Mouse (Mus musculus) midbrain, embryonic 13.5 days (tissue): ENCODE measurements around the gene Wnt5b. TPM values are rescaled to one million over a fixed set of nuclear protein-coding genes. Genes with fewer than 3 reads are reported as not detected.

ENCODE experiments used
- ATAC-seq: fragments of 200-750 bp; cut with Nextera tagmentation; 2 replicates; pipeline ENCODE4 v1.8.0; 2017; ENCODE audit warnings: mild to moderate bottlenecking, moderate TSS enrichment, moderate library complexity
- H3K27ac ChIP-seq: fragments of 300-500 bp; sonication (generic); 2 replicates; pipeline ENCODE4 v1.5.1; 2015; ENCODE audit warnings: inconsistent platforms, mild to moderate bottlenecking, moderate library complexity
- H3K27me3 ChIP-seq: fragments of 300-500 bp; sonication (generic); 2 replicates; pipeline ENCODE4 v1.6.1; 2015; ENCODE audit warnings: mild to moderate bottlenecking, inconsistent platforms
- H3K36me3 ChIP-seq: fragments of 300-500 bp; sonication (generic); 2 replicates; pipeline ENCODE4 v1.6.1; 2015; ENCODE audit warnings: mild to moderate bottlenecking, inconsistent platforms
- H3K4me1 ChIP-seq: fragments of 300-500 bp; sonication (generic); replicated peaks from 2 replicates; pipeline ENCODE4 v1.6.1; 2015; ENCODE audit warnings: inconsistent platforms
- H3K4me2 ChIP-seq: fragments of 300-500 bp; sonication (generic); replicated peaks from 2 replicates; pipeline ENCODE4 v1.6.1; 2015; ENCODE audit warnings: moderate library complexity, mild to moderate bottlenecking, inconsistent platforms
- H3K4me3 ChIP-seq: fragments of 300-500 bp; sonication (generic); replicated peaks from 2 replicates; pipeline ENCODE4 v1.5.1; 2015; ENCODE audit warnings: mild to moderate bottlenecking, inconsistent platforms
- H3K9ac ChIP-seq: fragments of 300-500 bp; sonication (generic); replicated peaks from 2 replicates; pipeline ENCODE4 v1.6.1; 2015; ENCODE audit warnings: mild to moderate bottlenecking, inconsistent platforms
- H3K9me3 ChIP-seq: fragments of 300-500 bp; sonication (generic); 2 replicates; pipeline ENCODE4 v1.6.1; 2016; ENCODE audit warnings: mild to moderate bottlenecking, inconsistent platforms
- WGBS: fragments of 180-500 bp; shearing (Covaris S2); methylation state at CpG from one replicate; pipeline ENCODE4 v1.1.7; 2015; 5-methylcytosine and 5-hydroxymethylcytosine counted together
- polyA plus RNA-seq: library from polyadenylated mRNA; unstranded; fragments of >200 nt; fragmentation: Nextera tagmentation; extraction: Ambion mirVana; gene quantifications from 2 replicates; pipeline ENCODE4 v1.2.1, GENCODE M21; 2015

The Wnt5b gene
- polyA plus RNA-seq, 1 experiment from 2014 or later = 3.6 TPM

DNA sequence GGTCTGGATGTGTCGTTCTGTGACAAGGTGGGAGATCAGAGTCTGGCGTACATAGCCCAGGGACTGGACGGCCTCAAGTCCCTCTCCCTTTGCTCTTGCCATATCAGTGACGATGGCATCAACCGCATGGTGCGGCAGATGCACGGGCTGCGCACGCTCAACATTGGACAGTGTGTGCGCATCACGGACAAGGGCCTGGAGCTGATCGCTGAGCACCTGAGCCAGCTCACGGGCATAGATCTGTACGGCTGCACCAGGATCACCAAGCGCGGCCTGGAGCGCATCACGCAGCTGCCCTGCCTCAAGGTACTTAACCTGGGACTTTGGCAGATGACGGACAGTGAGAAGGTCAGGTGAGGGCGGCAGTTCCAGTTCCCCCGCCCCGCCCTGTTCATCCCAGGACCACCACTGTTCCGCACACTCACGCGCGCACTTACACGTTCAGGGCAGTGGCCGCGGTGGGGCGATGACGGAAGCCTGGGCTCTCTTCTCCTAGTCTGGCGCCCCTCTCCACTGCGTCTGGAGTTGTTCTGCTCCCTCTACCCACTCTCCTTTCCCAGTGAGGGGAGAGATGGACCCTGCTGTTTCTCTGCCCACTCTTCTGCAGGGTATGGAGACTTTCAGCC lies 63.3 kb downstream of the Wnt5b start:
- H3K36me3 ChIP-seq = peaks cover 23% of the 10 kb centered on the region
- no peaks in the 10 kb centered on the region for H3K27me3 ChIP-seq
- ATAC-seq = peak; percentile 24
- peak overlapping the region; percentile 100 for H3K27ac ChIP-seq
- no peaks in the 10 kb centered on the region for H3K9me3 ChIP-seq
- H3K4me2 ChIP-seq = peak overlapping the region; percentile 97
- H3K4me1 ChIP-seq = peaks cover 62% of the 10 kb centered on the region
- WGBS = under 1% methylated on average over 33 of the region's 33 CpGs
- peak overlapping the region; percentile 96 for H3K9ac ChIP-seq
- peak overlapping the region; percentile 98 for H3K4me3 ChIP-seq

DNA sequence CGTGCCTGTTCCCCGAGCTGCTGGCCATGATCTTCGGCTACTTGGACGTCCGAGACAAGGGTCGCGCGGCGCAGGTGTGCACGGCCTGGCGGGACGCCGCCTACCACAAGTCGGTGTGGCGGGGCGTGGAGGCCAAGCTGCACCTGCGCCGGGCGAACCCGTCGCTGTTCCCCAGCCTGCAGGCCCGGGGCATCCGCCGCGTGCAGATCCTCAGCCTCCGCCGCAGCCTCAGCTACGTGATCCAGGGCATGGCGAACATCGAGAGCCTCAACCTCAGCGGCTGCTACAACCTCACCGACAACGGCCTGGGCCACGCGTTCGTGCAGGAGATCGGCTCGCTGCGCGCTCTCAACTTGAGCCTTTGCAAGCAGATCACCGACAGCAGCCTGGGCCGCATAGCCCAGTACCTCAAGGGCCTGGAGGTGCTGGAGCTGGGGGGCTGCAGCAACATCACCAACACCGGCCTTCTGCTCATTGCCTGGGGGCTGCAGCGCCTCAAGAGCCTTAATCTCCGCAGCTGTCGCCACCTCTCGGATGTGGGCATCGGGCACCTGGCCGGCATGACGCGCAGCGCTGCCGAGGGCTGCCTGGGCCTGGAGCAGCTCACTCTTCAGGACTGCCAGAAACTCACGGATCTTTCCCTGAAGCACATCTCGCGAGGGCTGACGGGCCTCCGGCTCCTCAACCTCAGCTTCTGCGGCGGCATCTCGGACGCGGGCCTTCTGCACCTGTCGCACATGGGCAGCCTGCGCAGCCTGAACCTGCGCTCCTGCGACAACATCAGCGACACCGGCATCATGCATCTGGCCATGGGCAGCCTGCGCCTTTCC lies 64.1 kb downstream of the Wnt5b start:
- Histone ChIP-seq H3K27me3 (no peaks in the 10 kb centered on the region), H3K4me1 (peaks cover 57% of the 10 kb centered on the region), H3K4me3 (peak overlapping the region; percentile 98), H3K9ac (peak overlapping the region; percentile 96), H3K4me2 (peak overlapping the region; percentile 97), H3K27ac (peak overlapping the region; percentile 100), H3K9me3 (no peaks in the 10 kb centered on the region), H3K36me3 (peaks cover 23% of the 10 kb centered on the region)
- ATAC-seq = peak; percentile 24
- WGBS = 0% methylated on average over 70 of the region's 70 CpGs

DNA sequence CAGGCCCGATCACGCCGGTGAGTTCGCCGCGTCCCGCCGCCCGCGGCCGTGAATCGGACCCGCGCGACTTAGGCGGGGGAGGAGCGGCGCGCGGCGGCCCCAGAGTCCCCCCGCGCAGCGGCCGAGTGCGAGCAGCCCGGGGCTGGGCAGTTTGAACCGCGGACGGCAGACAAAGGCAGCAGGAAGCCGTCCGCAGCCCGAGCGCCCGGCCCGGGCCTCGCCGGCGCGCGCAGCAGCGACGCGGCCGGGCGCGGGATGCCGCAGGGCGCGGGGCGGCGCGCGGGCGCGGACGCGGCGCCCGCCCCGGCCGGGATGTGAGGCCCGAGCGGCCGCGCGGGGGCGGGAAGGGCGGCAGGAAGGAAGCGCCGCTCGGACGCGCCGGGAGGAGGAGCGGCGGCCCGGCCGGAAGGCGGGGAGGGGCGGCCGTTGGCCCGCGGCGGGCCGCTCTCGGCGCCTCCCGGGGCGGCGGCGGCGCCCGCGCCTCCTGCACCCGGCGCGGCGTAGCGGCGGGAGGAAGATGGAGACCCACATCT lies 64.7 kb downstream of the Wnt5b start, which contains the start of gene Fbxl14:
TSS of gene Fbxl14 (plus strand) at position 326 of the 533 bp plus-strand sequence.
- peaks cover 53% of the 10 kb centered on the region for H3K4me1 ChIP-seq

DNA sequence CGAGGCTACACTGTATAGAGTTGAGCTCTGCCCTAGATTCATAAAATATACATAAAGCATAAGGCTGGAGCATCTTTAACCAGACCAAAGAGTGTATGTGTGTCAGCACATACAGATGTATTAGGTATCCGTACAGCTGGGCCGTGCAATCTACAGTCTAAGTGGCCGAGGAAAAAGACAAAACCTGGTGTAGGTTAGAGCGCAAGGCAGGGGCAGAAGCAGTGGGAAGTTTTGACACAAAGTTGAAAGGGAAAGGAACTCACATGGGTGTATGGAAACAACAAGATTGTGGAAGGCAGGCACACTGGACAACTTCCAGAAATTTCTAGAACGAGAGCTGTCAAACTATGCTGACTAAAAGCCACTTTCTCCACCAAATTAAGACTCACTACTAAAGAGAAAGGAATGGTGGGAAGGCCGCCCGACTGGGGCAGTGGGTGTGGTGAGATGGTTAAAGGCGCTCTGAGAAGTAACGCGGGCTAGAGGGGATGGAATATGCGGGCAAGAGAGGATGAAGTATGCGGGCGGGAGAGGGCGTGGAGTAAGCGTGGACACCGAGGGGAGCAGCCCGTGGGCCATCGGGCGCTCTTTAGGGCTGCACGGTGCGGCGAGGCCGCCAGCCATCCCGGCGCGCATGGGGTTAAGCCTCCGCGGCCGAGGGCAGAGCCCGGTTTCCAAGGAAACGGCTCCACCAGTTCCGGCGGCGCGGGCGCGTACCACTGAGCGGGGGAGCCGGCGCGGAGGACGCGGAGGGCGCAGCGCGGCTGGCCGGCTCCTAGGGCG lies 65.4 kb downstream of the Wnt5b start:
- 3% methylated on average over 45 of the region's 49 CpGs for WGBS
- no peaks in the 10 kb centered on the region for H3K27me3 ChIP-seq
- ATAC-seq = peak; percentile 92
- H3K9ac ChIP-seq = peak overlapping the region; percentile 96
- H3K4me3 ChIP-seq = peak overlapping the region; percentile 98
- H3K4me1 ChIP-seq = peaks cover 47% of the 10 kb centered on the region
- H3K4me2 ChIP-seq = peak overlapping the region; percentile 97
- peaks cover 13% of the 10 kb centered on the region; the same call in 1 of the 2 replicates for H3K36me3 ChIP-seq
- no peaks in the 10 kb centered on the region for H3K9me3 ChIP-seq
- H3K27ac ChIP-seq = peak overlapping the region; percentile 100

More for the DNA sequence above, 64.7 kb downstream of the Wnt5b start, which contains the start of gene Fbxl14:
- Histone ChIP-seq H3K36me3 (peaks cover 19% of the 10 kb centered on the region; the same call in 1 of the 2 replicates), H3K9me3 (no peaks in the 10 kb centered on the region), H3K27me3 (no peaks in the 10 kb centered on the region), H3K9ac (peak within 1 kb of the TSS; percentile 96), H3K4me2 (peak within 1 kb of the TSS; percentile 97), H3K4me3 (peak within 1 kb of the TSS; percentile 98), H3K27ac (peak within 1 kb of the TSS; percentile 100)
- WGBS = 1% methylated on average over 48 of the region's 101 CpGs
- peak; percentile 85 for ATAC-seq

DNA sequence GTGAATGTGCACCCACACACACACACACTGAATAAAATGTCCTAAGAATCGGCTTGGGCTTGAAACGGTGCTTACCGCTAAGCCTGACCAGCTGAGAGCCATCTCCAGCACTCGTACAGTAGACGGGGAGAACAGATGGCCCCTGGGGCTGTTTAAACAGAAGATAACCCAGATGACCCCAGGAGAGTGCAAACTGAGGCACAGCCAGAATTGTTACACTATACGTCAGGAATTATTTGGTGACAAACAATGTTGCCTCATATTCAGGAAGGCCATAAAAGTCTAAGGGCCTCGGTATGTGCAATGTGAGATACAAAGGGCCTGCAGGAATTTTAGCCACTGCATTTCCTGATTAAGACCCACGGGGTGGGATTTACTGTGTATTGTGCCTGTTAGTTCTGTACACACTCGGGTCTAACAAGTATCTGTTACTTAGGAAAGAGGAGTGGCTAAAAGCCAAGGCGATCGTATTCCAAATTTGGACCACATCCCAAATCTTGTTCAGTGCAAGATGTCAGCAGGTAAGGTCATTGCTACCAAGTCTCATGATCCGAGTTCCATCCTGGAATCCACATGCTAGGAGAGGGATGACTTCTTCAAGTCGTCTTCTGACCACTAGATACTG lies 66.3 kb downstream of the Wnt5b start:
- Histone ChIP-seq H3K36me3 (peaks cover 6% of the 10 kb centered on the region; the same call in 1 of the 2 replicates), H3K9ac (no peak overlapping the region), H3K9me3 (no peaks in the 10 kb centered on the region), H3K27ac (no peak overlapping the region), H3K4me2 (peak overlapping the region; percentile 97), H3K4me3 (no peak overlapping the region), H3K27me3 (no peaks in the 10 kb centered on the region), H3K4me1 (peaks cover 37% of the 10 kb centered on the region)
- no peak for ATAC-seq
- 58% methylated on average over 13 of the region's 13 CpGs for WGBS

DNA sequence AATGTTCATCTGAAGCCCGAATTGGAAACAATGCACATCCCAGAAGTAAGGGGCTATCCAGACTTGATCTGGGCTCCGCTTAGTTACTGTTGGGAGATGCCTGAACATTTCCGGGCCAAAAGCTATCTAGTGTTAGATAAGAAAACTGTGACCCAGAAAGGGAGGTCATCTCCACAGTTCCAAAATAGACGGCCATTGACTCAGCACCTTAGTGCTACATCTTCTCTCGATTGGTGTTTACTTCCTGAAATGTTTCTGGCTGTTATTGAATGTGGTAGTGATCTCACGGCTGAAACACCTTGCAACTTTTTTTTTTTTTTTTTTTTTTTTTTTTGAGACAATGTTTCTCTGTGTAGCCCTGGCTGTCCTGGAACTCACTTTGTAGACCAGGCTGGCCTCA lies 68.2 kb downstream of the Wnt5b start:
- H3K9me3 ChIP-seq = no peaks in the 10 kb centered on the region
- no peak for ATAC-seq
- H3K27ac ChIP-seq = no peak overlapping the region
- no peak overlapping the region for H3K9ac ChIP-seq
- no peaks in the 10 kb centered on the region for H3K27me3 ChIP-seq
- H3K4me1 ChIP-seq = peaks cover 22% of the 10 kb centered on the region
- 94% methylated on average over 6 of the region's 6 CpGs for WGBS
- H3K36me3 ChIP-seq = peaks cover 3% of the 10 kb centered on the region; the same call in 1 of the 2 replicates
- no peak overlapping the region for H3K4me3 ChIP-seq
- no peak overlapping the region for H3K4me2 ChIP-seq

DNA sequence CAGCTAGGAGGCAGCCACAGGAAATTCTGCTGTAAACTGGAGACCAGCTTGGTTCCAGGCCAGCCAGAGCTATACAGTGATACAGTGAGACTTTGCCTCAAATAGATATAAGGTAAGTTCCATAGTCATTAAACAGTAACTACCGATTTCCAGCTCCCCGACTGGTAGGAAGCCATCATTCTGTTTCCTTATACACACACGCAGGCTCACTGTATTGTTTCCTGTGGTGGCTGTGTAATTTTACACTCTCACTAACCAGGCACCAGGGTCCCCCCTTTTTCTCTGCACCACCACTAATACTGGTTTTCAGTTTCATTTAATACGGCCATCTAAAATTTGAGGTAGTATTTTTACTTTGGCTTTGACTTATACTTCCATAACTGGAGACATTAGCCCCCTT lies 70.2 kb downstream of the Wnt5b start:
- H3K36me3 ChIP-seq = no peaks in the 10 kb centered on the region
- no peak for ATAC-seq
- H3K4me1 ChIP-seq = peaks cover 14% of the 10 kb centered on the region
- no peaks in the 10 kb centered on the region for H3K27me3 ChIP-seq
- H3K27ac ChIP-seq = no peak overlapping the region
- H3K4me3 ChIP-seq = no peak overlapping the region
- 91% methylated on average over 4 of the region's 4 CpGs for WGBS
- no peak overlapping the region for H3K9ac ChIP-seq
- no peak overlapping the region for H3K4me2 ChIP-seq
- H3K9me3 ChIP-seq = no peaks in the 10 kb centered on the region

DNA sequence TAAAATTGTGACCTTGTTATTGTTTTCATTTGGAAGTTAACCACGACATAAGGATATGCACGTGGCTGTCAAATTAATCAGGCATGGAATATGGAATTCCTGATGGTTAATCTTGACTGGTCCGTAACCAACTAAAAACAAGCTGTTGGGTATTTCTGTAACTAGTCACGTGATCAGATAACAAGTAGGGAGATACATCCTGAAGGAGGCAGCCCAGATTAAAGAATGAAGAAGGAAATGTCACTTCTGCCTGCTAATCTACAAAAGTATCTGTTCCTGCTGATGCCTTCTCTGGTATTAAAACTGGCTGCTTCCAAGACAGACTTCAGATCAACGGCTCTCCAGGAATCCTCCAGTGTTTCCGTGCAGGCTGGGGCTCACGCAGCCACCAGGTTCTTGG lies 70.7 kb downstream of the Wnt5b start:
- Histone ChIP-seq H3K36me3 (no peaks in the 10 kb centered on the region), H3K9me3 (no peaks in the 10 kb centered on the region), H3K27me3 (no peaks in the 10 kb centered on the region), H3K27ac (no peak overlapping the region), H3K4me3 (no peak overlapping the region), H3K4me1 (peaks cover 11% of the 10 kb centered on the region), H3K4me2 (no peak overlapping the region), H3K9ac (no peak overlapping the region)
- no peak for ATAC-seq
- 89% methylated on average over 7 of the region's 7 CpGs for WGBS

DNA sequence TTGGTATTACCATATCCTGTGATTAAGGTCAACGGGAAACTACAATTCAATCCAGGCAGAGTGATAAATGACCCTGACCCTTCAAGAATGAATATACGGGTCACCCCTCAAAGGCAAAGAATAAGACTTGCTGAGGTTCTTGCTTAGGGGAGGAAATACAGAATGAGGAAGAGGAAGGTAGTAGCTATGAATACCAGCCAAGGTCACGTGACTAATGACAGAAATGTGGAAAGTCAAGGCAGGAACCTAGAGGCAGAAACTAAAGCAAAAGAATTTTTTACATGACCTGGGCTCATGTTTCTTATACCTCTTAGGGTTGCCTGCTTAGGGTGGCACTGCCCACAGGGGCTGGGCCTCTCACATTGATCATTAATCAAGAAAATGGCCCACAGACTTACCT lies 71.4 kb downstream of the Wnt5b start:
- Histone ChIP-seq H3K4me1 (peaks cover 3% of the 10 kb centered on the region), H3K9ac (no peak overlapping the region), H3K27ac (no peak overlapping the region), H3K4me3 (no peak overlapping the region), H3K9me3 (no peaks in the 10 kb centered on the region), H3K36me3 (no peaks in the 10 kb centered on the region), H3K4me2 (no peak overlapping the region), H3K27me3 (no peaks in the 10 kb centered on the region)
- 84% methylated on average over 3 of the region's 3 CpGs for WGBS
- ATAC-seq = no peak

DNA sequence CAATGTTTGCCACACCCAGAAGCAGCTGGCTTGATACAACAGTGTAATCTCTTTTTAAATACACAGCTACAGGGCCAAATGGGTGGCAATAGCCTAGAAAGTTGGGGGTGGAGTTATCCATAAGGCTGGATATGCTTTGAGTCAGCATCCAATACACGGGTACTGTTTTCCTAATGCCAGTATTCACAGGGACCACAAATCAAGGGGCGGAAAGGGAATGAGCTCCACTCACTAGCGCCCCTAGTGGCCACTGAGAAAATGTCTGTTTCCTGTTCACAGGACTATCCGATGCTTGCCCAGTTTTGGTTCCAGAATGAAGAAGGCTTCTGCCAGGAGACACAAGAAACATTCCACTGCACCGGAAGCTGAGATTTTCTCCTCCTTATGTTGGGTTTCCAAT lies 72.0 kb downstream of the Wnt5b start:
- Histone ChIP-seq H3K36me3 (no peaks in the 10 kb centered on the region), H3K9me3 (no peaks in the 10 kb centered on the region), H3K9ac (no peak overlapping the region), H3K4me3 (no peak overlapping the region), H3K27me3 (no peaks in the 10 kb centered on the region), H3K4me1 (no peaks in the 10 kb centered on the region; the same call in 1 of the 2 replicates), H3K4me2 (no peak overlapping the region), H3K27ac (no peak overlapping the region)
- ATAC-seq = peak; percentile 62
- 27% methylated on average over 5 of the region's 5 CpGs for WGBS

DNA sequence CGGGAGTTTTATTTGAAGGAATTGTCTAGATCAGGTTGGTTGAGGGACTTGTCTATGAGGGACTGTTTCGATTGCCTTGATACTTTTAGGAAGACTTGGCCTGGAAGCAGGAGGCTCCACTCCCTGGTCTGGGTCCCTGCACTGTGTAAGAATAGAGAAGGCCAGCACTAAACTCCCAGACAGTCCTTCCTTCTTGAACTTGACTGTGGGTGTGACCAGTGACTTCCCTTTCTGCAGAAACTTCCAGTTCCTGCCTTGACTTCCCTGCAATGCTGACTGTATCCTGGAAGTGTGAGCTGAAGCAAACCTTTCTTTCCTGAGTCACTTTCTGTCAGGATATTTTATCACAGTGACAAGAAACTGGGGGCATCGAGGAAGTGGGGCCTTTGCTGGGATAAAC lies 73.4 kb downstream of the Wnt5b start:
- no peak for ATAC-seq

More for the DNA sequence above, 73.4 kb downstream of the Wnt5b start:
- no peak overlapping the region for H3K9ac ChIP-seq
- H3K27ac ChIP-seq = no peak overlapping the region
- no peaks in the 10 kb centered on the region for H3K36me3 ChIP-seq
- WGBS = 92% methylated on average over 3 of the region's 3 CpGs
- H3K4me1 ChIP-seq = no peaks in the 10 kb centered on the region; the same call in 1 of the 2 replicates
- H3K4me3 ChIP-seq = no peak overlapping the region
- no peaks in the 10 kb centered on the region for H3K9me3 ChIP-seq
- no peak overlapping the region for H3K4me2 ChIP-seq
- H3K27me3 ChIP-seq = no peaks in the 10 kb centered on the region
